Mouse (Mus musculus) forebrain, embryonic 11.5 days (tissue): ENCODE measurements around the gene Fat3. TPM values are rescaled to one million over a fixed set of nuclear protein-coding genes. Genes with fewer than 3 reads are reported as not detected.

ENCODE experiments used
- ATAC-seq: fragments of 200-750 bp; cut with Nextera tagmentation; replicated peaks from 2 replicates; pipeline ENCODE4 v1.8.0; 2017; ENCODE audit warnings: moderate TSS enrichment; ENCODE audit not compliant: low FRiP score
- DNase-seq: peaks from one replicate; pipeline ENCODE4 v3.0.0-alpha.2; 2017; ENCODE audit warnings: low spot score
- H3K27ac ChIP-seq: fragments of 300-500 bp; sonication (generic); 2 replicates; pipeline ENCODE4 v1.5.1; 2014; ENCODE audit warnings: low read depth, low read length
- H3K27me3 ChIP-seq: fragments of 300-500 bp; sonication (generic); 2 replicates; pipeline ENCODE4 v1.6.1; 2014; ENCODE audit warnings: mild to moderate bottlenecking, low read length, mixed read lengths; ENCODE audit not compliant: control insufficient read depth, insufficient read depth
- H3K36me3 ChIP-seq: fragments of 300-500 bp; sonication (generic); 2 replicates; pipeline ENCODE4 v1.6.1; 2014; ENCODE audit warnings: mild to moderate bottlenecking, low read length, moderate library complexity, mixed read lengths; ENCODE audit not compliant: control insufficient read depth, insufficient read depth
- H3K4me1 ChIP-seq: fragments of 300-500 bp; sonication (generic); replicated peaks from 2 replicates; pipeline ENCODE4 v1.6.1; 2014; ENCODE audit warnings: low read length, mixed read lengths; ENCODE audit not compliant: control insufficient read depth, insufficient read depth
- H3K4me2 ChIP-seq: fragments of 300-500 bp; sonication (generic); 2 replicates; pipeline ENCODE4 v1.6.1; 2014; ENCODE audit warnings: low read depth, mild to moderate bottlenecking, low read length, moderate library complexity, mixed read lengths; ENCODE audit not compliant: severe bottlenecking
- H3K4me3 ChIP-seq: fragments of 300-500 bp; sonication (generic); 2 replicates; pipeline ENCODE4 v1.5.1; 2014; ENCODE audit warnings: low read depth, low read length
- H3K9ac ChIP-seq: fragments of 300-500 bp; sonication (generic); 2 replicates; pipeline ENCODE4 v1.6.1; 2014; ENCODE audit warnings: low read length
- H3K9me3 ChIP-seq: fragments of 300-500 bp; sonication (generic); 2 replicates; pipeline ENCODE4 v1.6.1; 2016; ENCODE audit warnings: low read length, mixed read lengths; ENCODE audit not compliant: control insufficient read depth
- WGBS: fragments of 180-500 bp; shearing (Covaris S2); extraction: QIAGEN DNeasy Blood & Tissue Kit; methylation state at CpG from one replicate; pipeline ENCODE4 v1.1.7; 2014; 5-methylcytosine and 5-hydroxymethylcytosine counted together
- polyA plus RNA-seq: library from polyadenylated mRNA; unstranded; fragments of >200 nt; fragmentation: Nextera tagmentation; extraction: Ambion mirVana; gene quantifications from 2 replicates; pipeline ENCODE4 v1.2.1, GENCODE M21; 2014

Fat3 gene
- polyA plus RNA-seq, 1 experiment from 2014 or later, result 12.4 TPM

DNA sequence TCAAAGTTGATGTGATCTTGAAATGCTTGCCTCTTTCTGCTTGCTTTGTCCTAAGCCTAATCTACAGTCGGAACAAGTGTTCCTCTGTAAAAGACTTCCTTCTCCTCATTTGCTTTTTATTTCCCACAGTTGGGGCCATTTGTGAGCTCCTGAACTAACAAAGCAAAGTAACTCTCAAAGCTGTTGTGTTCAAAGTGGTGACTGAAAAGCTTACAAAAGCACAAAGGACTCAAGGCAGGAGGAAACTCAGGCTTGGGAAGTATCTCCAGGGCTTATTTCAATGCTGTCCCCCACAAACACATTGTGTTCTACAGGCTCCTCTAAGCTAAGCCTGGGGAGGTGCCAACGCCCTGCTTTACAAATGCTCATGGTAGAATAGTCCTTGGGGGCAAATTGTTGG lies 487.0 kb downstream of the Fat3 start:
- peak; percentile 92 for ATAC-seq
- 13% methylated on average over 2 of the region's 2 CpGs for WGBS
- DNase-seq, result no peak
- Histone ChIP-seq H3K36me3 (no peaks in the 10 kb centered on the region), H3K9me3 (no peaks in the 10 kb centered on the region), H3K4me2 (no peak overlapping the region), H3K27me3 (no peaks in the 10 kb centered on the region; the same call in 1 of the 2 replicates), H3K27ac (no peak overlapping the region), H3K4me3 (no peak overlapping the region), H3K9ac (no peak overlapping the region), H3K4me1 (no peaks in the 10 kb centered on the region)

DNA sequence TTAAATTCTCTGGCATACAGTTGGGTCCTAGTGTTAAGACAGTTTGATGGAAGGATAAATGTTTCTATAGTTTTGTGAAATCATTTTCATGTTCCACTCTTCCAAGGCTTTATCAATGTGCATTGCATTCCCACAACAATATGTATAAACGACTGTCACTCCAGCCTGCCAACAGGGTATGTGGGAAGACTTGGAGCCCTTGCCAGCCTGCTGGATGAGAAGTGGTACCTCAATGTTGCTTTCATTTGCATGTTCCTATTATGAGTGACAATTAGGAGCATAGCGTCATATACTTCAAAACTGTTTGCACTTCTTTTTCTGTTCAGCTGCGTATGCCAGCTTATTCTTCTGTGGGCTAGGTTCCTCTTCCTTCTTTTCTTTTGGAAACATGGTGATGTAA lies 489.7 kb downstream of the Fat3 start:
- no peak overlapping the region for H3K27ac ChIP-seq
- no peak overlapping the region for H3K4me2 ChIP-seq
- 92% methylated on average over 3 of the region's 3 CpGs for WGBS
- H3K4me1 ChIP-seq, result no peaks in the 10 kb centered on the region
- DNase-seq, result no peak
- H3K9ac ChIP-seq, result no peak overlapping the region
- H3K4me3 ChIP-seq, result no peak overlapping the region
- no peaks in the 10 kb centered on the region for H3K36me3 ChIP-seq
- no peaks in the 10 kb centered on the region; the same call in 1 of the 2 replicates for H3K27me3 ChIP-seq
- ATAC-seq, result no peak
- H3K9me3 ChIP-seq, result no peaks in the 10 kb centered on the region

DNA sequence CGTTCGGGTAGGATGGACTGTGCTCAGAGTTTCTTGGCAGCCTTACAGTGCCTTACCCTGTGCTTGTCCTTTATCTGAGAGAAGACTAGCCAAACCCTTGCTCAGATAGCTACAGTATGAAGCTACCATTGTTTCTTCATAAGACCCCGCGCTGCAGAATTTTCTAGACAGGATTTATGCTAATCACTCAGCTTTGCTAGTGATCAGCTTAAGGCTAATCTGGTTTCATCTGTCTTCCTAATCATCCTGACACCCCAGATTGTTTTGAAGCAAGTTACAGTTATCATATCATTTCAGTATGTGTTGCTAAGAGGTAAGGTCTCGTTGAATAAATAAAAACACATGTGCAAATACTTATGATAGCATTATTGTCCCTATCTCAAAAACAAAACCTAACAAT lies 493.6 kb downstream of the Fat3 start:
- DNase-seq (no peak), ATAC-seq (no peak)
- Histone ChIP-seq H3K4me2 (no peak overlapping the region), H3K9me3 (no peaks in the 10 kb centered on the region), H3K27me3 (no peaks in the 10 kb centered on the region), H3K9ac (no peak overlapping the region), H3K4me3 (no peak overlapping the region), H3K27ac (no peak overlapping the region), H3K4me1 (no peaks in the 10 kb centered on the region), H3K36me3 (no peaks in the 10 kb centered on the region)
- 92% methylated on average over 5 of the region's 5 CpGs for WGBS

DNA sequence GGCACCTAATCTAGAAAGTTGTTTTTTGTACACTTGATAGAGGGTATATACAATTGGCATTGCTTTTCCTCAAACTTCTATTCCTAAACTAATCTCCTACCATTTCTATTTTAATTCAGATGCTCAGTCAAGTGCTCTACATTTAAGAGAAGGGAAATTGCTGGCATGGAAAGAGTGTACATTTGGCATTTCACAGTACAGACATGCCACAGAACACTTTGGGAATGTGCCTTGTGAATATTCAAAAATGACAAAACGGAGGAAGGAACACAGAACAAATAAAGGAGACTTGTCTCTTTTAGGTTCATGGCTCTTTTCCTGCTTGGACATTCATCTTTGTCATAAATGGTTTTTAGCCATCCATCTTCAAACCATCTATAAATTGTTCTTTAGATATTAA lies 498.1 kb downstream of the Fat3 start:
- 85% methylated on average over 1 of the region's 1 CpGs for WGBS
- no peak overlapping the region for H3K27ac ChIP-seq

DNA sequence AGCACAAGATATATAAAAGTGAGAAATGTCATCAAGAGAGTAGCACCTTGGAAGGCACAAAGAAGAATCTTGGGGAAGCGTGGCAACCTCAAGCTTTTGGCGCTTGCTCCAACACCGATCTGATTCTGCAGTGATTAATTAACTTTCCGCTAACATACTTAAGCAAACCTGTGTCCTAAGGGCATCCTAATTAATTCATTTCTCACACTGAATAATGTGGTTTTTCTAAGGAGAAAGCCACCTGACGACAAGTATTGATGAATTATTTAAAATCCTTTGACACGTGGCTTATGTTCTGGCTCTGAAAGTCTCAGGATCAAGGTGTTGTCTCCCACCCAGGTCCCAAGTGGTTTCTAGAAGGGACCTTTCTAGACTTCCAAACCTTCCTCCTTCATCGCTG lies 506.3 kb downstream of the Fat3 start:
- H3K27me3 ChIP-seq, result no peaks in the 10 kb centered on the region
- WGBS, result 73% methylated on average over 7 of the region's 7 CpGs
- no peak overlapping the region for H3K27ac ChIP-seq
- H3K4me1 ChIP-seq, result no peaks in the 10 kb centered on the region
- ATAC-seq (0 out of 2 replicates have a peak, but pooled peaks have one; percentile 45), DNase-seq (no peak)
- H3K4me2 ChIP-seq, result no peak overlapping the region
- H3K4me3 ChIP-seq, result no peak overlapping the region
- H3K36me3 ChIP-seq, result no peaks in the 10 kb centered on the region; the same call in 1 of the 2 replicates
- H3K9ac ChIP-seq, result no peak overlapping the region
- H3K9me3 ChIP-seq, result no peaks in the 10 kb centered on the region

More for the DNA sequence above, 498.1 kb downstream of the Fat3 start:
- Histone ChIP-seq H3K4me2 (no peak overlapping the region), H3K27me3 (no peaks in the 10 kb centered on the region), H3K9me3 (no peaks in the 10 kb centered on the region), H3K4me3 (no peak overlapping the region), H3K36me3 (no peaks in the 10 kb centered on the region; the same call in 1 of the 2 replicates), H3K9ac (no peak overlapping the region), H3K4me1 (no peaks in the 10 kb centered on the region)
- DNase-seq, result no peak
- ATAC-seq, result no peak

DNA sequence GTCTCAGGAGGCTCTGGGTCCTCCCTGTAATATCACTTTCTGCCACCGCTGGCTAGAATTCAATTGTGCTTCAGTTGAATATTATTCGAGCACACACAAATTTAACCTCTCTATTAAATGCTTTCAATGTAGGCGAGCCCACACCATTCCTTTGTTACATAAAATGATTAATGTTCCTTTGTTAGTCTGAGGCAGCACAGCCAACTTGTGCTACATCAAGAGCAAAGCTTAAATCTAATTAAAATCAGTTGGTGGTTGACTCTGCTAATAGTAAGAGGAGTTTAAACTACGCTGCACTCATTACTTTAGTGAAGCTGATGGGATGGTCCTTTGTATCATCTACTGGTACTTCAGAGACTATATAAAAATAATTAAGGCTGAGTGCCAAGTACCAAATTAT lies 506.9 kb downstream of the Fat3 start:
- no peaks in the 10 kb centered on the region for H3K27me3 ChIP-seq
- H3K4me3 ChIP-seq, result no peak overlapping the region
- no peaks in the 10 kb centered on the region for H3K4me1 ChIP-seq
- H3K9ac ChIP-seq, result no peak overlapping the region
- H3K9me3 ChIP-seq, result no peaks in the 10 kb centered on the region
- H3K36me3 ChIP-seq, result no peaks in the 10 kb centered on the region; the same call in 1 of the 2 replicates
- H3K4me2 ChIP-seq, result no peak overlapping the region
- DNase-seq (no peak), ATAC-seq (0 out of 2 replicates have a peak, but pooled peaks have one; percentile 53)
- 58% methylated on average over 4 of the region's 4 CpGs for WGBS
- H3K27ac ChIP-seq, result no peak overlapping the region

DNA sequence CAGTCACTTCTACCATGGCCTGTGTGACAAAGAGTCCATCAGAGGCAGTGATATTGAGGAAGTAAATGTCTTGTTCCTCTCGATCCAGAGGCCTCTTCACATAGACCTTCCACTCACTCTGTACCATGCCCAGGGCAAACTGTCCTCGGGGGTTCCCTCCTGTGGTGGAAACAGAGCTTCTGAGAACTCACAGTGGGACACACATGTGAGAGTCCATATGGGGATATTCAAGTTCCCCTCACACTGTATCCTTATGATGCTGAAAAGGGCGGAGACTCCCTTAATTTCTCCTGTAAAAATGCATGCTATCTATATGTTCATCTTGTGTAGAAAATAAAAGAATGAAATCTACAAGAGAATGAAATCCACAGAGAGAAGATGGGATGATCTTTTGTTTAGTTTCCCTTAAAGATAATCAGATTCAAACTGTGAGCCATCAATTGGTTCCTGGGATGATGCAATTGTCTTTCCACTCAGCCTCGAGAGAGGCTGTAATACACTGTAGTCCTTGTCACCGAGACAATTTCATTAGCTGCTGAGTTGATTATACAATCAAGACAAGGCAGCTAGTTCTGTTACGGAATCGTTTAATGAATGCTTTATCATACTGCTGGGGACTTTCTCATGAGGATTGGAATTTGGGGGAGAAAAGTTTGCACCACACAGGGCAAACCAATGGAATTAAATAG lies 508.8 kb downstream of the Fat3 start:
- H3K27ac ChIP-seq, result no peak overlapping the region
- H3K27me3 ChIP-seq, result no peaks in the 10 kb centered on the region
- H3K9ac ChIP-seq, result no peak overlapping the region
- no peak overlapping the region for H3K4me2 ChIP-seq
- no peak overlapping the region for H3K4me3 ChIP-seq
- 62% methylated on average over 7 of the region's 7 CpGs for WGBS
- no peaks in the 10 kb centered on the region; the same call in 1 of the 2 replicates for H3K36me3 ChIP-seq
- H3K4me1 ChIP-seq, result no peaks in the 10 kb centered on the region
- no peak for DNase-seq
- H3K9me3 ChIP-seq, result no peaks in the 10 kb centered on the region
- ATAC-seq, result no peak

DNA sequence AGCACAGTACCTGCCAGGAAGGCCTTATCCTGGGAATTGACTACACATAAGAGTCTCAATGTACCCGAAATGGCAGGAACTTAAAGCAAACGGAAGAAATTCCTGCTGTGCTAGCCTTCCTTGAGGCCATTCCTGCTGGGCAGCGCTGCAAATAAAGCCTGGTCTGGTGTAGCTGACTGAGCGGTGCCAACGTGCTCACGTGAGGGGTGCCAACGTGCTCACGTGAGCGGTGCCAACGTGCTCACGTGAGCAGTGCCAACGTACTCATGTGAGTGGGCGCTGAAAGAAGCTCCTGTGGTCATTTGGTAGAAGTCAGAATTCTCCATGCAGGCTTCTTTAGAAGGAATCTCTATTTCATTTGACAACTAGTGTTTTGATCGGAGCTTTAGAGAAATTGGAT lies 522.8 kb downstream of the Fat3 start:
- Histone ChIP-seq H3K27ac (no peak overlapping the region), H3K36me3 (no peaks in the 10 kb centered on the region), H3K27me3 (no peaks in the 10 kb centered on the region), H3K9ac (no peak overlapping the region), H3K4me1 (no peaks in the 10 kb centered on the region), H3K4me2 (no peak overlapping the region), H3K4me3 (no peak overlapping the region), H3K9me3 (no peaks in the 10 kb centered on the region)
- DNase-seq (no peak), ATAC-seq (no peak)
- WGBS, result 87% methylated on average over 14 of the region's 14 CpGs
